12 mouse cellular contexts compared by ENCODE assay signal in genomic region chr1:143853691-143854115, GRCm38 (mm10).
DNase-seq lines count a peak whose midpoint lies in the region; ATAC-seq and TF ChIP-seq lines count a peak whose summit lies in the region.
"Had no signal": no experiment of that assay in that cellular context is flagged by ENCODE, and none has a peak within 500 bp of the region (broad histone marks: within the 10 kb centered on the region; RNA-seq: fewer than 3 reads in every experiment).

No protein-coding gene starts in this region.

- H3K9ac ChIP-seq in midbrain, embryonic 11.5 days (ENCODE audit: low read length) = no peak overlapping the region
- no peak overlapping the region for H3K9ac ChIP-seq in midbrain, embryonic 16.5 days (ENCODE audit: low read depth, low read length)
- H3K9ac ChIP-seq: limb, embryonic 12.5 days had no signal

- no peak overlapping the region for H3K4me2 ChIP-seq in midbrain, embryonic 11.5 days
- H3K4me2 ChIP-seq in midbrain, embryonic 16.5 days (ENCODE audit: low read length) = no peak overlapping the region
- H3K4me2 ChIP-seq: limb, embryonic 12.5 days had no signal

- no peak for DNase-seq in gastrocnemius, adult 2 months
- no peak for DNase-seq in gastrocnemius, postnatal 14 days
- peak; percentile 51 for DNase-seq in midbrain, embryonic 11.5 days (ENCODE audit: low spot score, missing footprints)
- DNase-seq in midbrain, embryonic 10.5 days (ENCODE audit: low spot score) = no peak
- peak; percentile 45 to 62 for DNase-seq in adrenal gland, postnatal 36 days
- no peak for DNase-seq in MN1 (ENCODE audit: low spot score)
- DNase-seq in layer of hippocampus, adult 9-11 months = no peak
- DNase-seq: heart, postnatal 10 days; kidney, adult 9 months; lung, postnatal 36 days had no signal

- H3K27me3 ChIP-seq in midbrain, embryonic 11.5 days (ENCODE audit: control insufficient read depth, insufficient read depth, low read length) = no peaks in the 10 kb centered on the region
- H3K27me3 ChIP-seq in midbrain, embryonic 10.5 days (ENCODE audit: low read depth, poor library complexity, severe bottlenecking) = no peaks in the 10 kb centered on the region
- no peaks in the 10 kb centered on the region for H3K27me3 ChIP-seq in midbrain, embryonic 16.5 days (ENCODE audit: control insufficient read depth, insufficient read depth, low read depth, low read length)
- H3K27me3 ChIP-seq: limb, embryonic 12.5 days had no signal

- 86% methylated on average over 8 of the region's 8 CpGs for WGBS in midbrain, embryonic 11.5 days
- 86% methylated on average over 8 of the region's 8 CpGs for WGBS in midbrain, embryonic 10.5 days
- WGBS in midbrain, embryonic 16.5 days = 55% methylated on average over 8 of the region's 8 CpGs

- intact Hi-C loops in gastrocnemius, adult 2 months (cut with DNase I) = no loop called here
- intact Hi-C loops in gastrocnemius, postnatal 14 days (cut with DNase I; ENCODE audit: low total_unique reads) = no loop called here

- TF ChIP-seq CTCF in gastrocnemius, adult 2 months (IDR thresholded peaks at IDR 0.05) = no peak

- no peak overlapping the region for H3K4me3 ChIP-seq in gastrocnemius, adult 2 months
- no peak overlapping the region for H3K4me3 ChIP-seq in midbrain, embryonic 11.5 days (ENCODE audit: low read depth, low read length)
- H3K4me3 ChIP-seq in midbrain, embryonic 10.5 days = no peak overlapping the region
- no peak overlapping the region for H3K4me3 ChIP-seq in midbrain, embryonic 16.5 days (ENCODE audit: low read depth, low read length)
- H3K4me3 ChIP-seq: limb, embryonic 12.5 days had no signal

- ATAC-seq in midbrain, embryonic 11.5 days (ENCODE audit: low FRiP score) = no peak
- peak; percentile 56; the same call in 1 of the 2 replicates for ATAC-seq in midbrain, embryonic 16.5 days

- no peaks in the 10 kb centered on the region for H3K36me3 ChIP-seq in midbrain, embryonic 11.5 days (ENCODE audit: control insufficient read depth, insufficient read depth, low read length)
- H3K36me3 ChIP-seq in midbrain, embryonic 10.5 days = no peaks in the 10 kb centered on the region
- no peaks in the 10 kb centered on the region for H3K36me3 ChIP-seq in midbrain, embryonic 16.5 days (ENCODE audit: control insufficient read depth, insufficient read depth, low read length)
- H3K36me3 ChIP-seq: limb, embryonic 12.5 days had no signal

- no peaks in the 10 kb centered on the region for H3K4me1 ChIP-seq in midbrain, embryonic 11.5 days (ENCODE audit: control insufficient read depth, insufficient read depth, low read length)
- no peaks in the 10 kb centered on the region for H3K4me1 ChIP-seq in midbrain, embryonic 10.5 days
- 0 out of 2 replicates have a peak, but pooled peaks cover 3% of the 10 kb centered on the region for H3K4me1 ChIP-seq in midbrain, embryonic 16.5 days (ENCODE audit: control insufficient read depth, insufficient read depth, low read length)

- H3K27ac ChIP-seq in gastrocnemius, adult 2 months = peak overlapping the region; percentile 81
- no peak overlapping the region for H3K27ac ChIP-seq in midbrain, embryonic 11.5 days (ENCODE audit: low read depth, low read length)
- no peak overlapping the region for H3K27ac ChIP-seq in midbrain, embryonic 10.5 days (replicated peaks)
- H3K27ac ChIP-seq in midbrain, embryonic 16.5 days (ENCODE audit: low read length) = no peak overlapping the region
- H3K27ac ChIP-seq: limb, embryonic 12.5 days had no signal

- no peaks in the 10 kb centered on the region for H3K9me3 ChIP-seq in midbrain, embryonic 11.5 days (ENCODE audit: control insufficient read depth, low read length)
- H3K9me3 ChIP-seq in midbrain, embryonic 10.5 days (replicated peaks) = no peaks in the 10 kb centered on the region
- no peaks in the 10 kb centered on the region for H3K9me3 ChIP-seq in midbrain, embryonic 16.5 days (replicated peaks; ENCODE audit: control insufficient read depth, low read length, poor library complexity, severe bottlenecking)
- H3K9me3 ChIP-seq: limb, embryonic 12.5 days had no signal

Comparison
In these comparisons a context has a peak if more than half of its experiments do, and no peak if none do; other contexts are left out.
1. DNase-seq: peak in midbrain, embryonic 11.5 days (single experiment) and adrenal gland, postnatal 36 days (2 of 2); none in gastrocnemius, adult 2 months (single experiment), gastrocnemius, postnatal 14 days (single experiment), midbrain, embryonic 10.5 days (single experiment), MN1 (single experiment) and layer of hippocampus, adult 9-11 months (single experiment).